ENCODE assay signal across 8 mouse cellular contexts in the genomic region with DNA sequence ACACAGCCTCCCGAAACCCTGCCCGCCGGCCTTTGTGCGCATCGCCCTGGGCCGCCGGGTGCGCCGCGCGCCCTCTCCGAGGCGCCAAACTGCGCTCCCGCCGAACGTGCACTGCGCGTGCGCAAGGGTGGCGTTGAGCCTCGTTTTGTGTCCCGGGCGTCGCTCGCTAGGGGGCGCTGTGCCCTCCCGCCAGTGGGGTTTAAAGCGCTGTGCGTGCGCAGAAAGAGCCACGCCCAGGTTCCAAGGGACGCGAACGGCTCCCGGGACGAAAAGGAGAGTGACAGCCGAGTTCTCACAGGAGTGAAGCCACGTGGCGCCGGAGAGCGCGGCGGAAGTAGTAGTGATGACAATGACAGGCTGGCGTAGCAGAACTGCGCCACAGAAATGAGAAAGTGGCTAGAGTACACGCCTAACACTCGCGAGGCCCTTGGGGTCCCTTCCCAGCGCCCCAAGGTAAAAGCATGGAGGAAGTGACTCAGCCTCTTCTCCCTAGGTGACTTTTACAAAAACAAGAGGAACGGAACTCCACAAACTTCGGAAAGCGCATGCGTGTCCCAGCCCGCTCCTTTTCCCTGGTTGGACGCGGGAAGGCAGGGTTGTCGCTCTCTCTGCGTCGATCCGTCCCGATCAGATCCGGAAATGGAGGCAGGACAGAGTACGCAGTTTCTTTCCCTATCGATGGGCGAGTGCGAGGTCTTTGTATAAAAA. TPM values are rescaled to one million over a fixed set of nuclear protein-coding genes. Genes with fewer than 3 reads are reported as not detected.
DNase-seq lines count a peak whose midpoint lies in the region; ATAC-seq lines count a peak whose summit lies in the region.

No protein-coding gene starts in this region.

- H3K27me3 ChIP-seq in hindbrain, embryonic 12.5 days: no peaks in the 10 kb centered on the region

- DNase-seq in NIH3T3 (ENCODE audit: low read depth): peak; percentile 100
- DNase-seq in cerebellum, postnatal 10 days: peak; percentile 100
- DNase-seq in frontal cortex, postnatal 10 days (ENCODE audit: low spot score in 2 of 2): peak; percentile 96 to 99
- peak; percentile 99 to 100 for DNase-seq in layer of hippocampus, postnatal 14 days (ENCODE audit: low spot score in 2 of 2)
- DNase-seq in lung, postnatal 14 days: peak; percentile 100
- peak; percentile 97 for DNase-seq in retina, adult 2 months (ENCODE audit: low read depth, low spot score)
- DNase-seq in thymus, postnatal 36 days: peak; percentile 99 to 100

- peak overlapping the region; percentile 62 for H3K4me2 ChIP-seq in hindbrain, embryonic 12.5 days (replicated peaks)

- peaks cover 7% of the 10 kb centered on the region for H3K4me1 ChIP-seq in hindbrain, embryonic 12.5 days

- no peaks in the 10 kb centered on the region for H3K9me3 ChIP-seq in hindbrain, embryonic 12.5 days (replicated peaks)

- no peaks in the 10 kb centered on the region for H3K36me3 ChIP-seq in hindbrain, embryonic 12.5 days

- peak overlapping the region; percentile 96 for H3K27ac ChIP-seq in hindbrain, embryonic 12.5 days

- peak overlapping the region; percentile 39 for H3K4me3 ChIP-seq in hindbrain, embryonic 12.5 days

- peak; percentile 96 for ATAC-seq in hindbrain, embryonic 12.5 days (ENCODE audit: low FRiP score)

- WGBS in hindbrain, embryonic 12.5 days: under 1% methylated on average over 67 of the region's 67 CpGs

- H3K9ac ChIP-seq in hindbrain, embryonic 12.5 days: peak overlapping the region; percentile 74

RNA-seq across cellular contexts. Expression of gene Zfp239, which starts 17.7 kb away (rescaled TPM):
- polyA plus RNA-seq in hindbrain, embryonic 12.5 days (2016; fragmentation: Nextera tagmentation; extraction: Ambion mirVana): 12.2 and 14.9 TPM in 2 replicates
- 10 to 100 TPM; 31.1 to 36.0 TPM for total RNA-seq in layer of hippocampus, postnatal 14 days (2021)

RNA-seq across cellular contexts. Expression of gene Hnrnpf, which starts 20.6 kb away (rescaled TPM):
- polyA plus RNA-seq in hindbrain, embryonic 12.5 days (2016; fragmentation: Nextera tagmentation; extraction: Ambion mirVana): 474 and 480 TPM in 2 replicates
- total RNA-seq in layer of hippocampus, postnatal 14 days (2021): 100 to 1,000 TPM; 140 to 154 TPM

RNA-seq across cellular contexts. Expression of gene Zfp637, which starts 38.6 kb away (rescaled TPM):
- 133 and 140 TPM in 2 replicates for polyA plus RNA-seq in hindbrain, embryonic 12.5 days (2016; fragmentation: Nextera tagmentation; extraction: Ambion mirVana)
- 10 to 100 TPM; 46.4 to 52.3 TPM for total RNA-seq in layer of hippocampus, postnatal 14 days (2021)

RNA-seq across cellular contexts. Expression of gene Fxyd4, which starts 57.9 kb away (rescaled TPM):
- polyA plus RNA-seq in hindbrain, embryonic 12.5 days (2016; fragmentation: Nextera tagmentation; extraction: Ambion mirVana): 1.9 and 3.1 TPM in 2 replicates
- total RNA-seq in layer of hippocampus, postnatal 14 days (2021): not detected

Comparison
In these comparisons a context has a peak if more than half of its experiments do, and no peak if none do; other contexts are left out.
1. Peak in every context shown above with its lines: DNase-seq, ATAC-seq, H3K4me3 ChIP-seq and H3K27ac ChIP-seq.